Mouse (Mus musculus) olfactory bulb, adult 2 months (tissue): ENCODE measurements at regions not wholly inside any gene's neighbourhood (a gene's known extent, or its start where the extent isn't known, plus 50 kb on each side); places are given as distances from the start of the nearest gene placed in this dataset.

Experiments used
- CTCF ChIP-seq: fragments of 200-500 bp; IDR thresholded peaks from 2 replicates; pipeline ENCODE4 v1.5.1; 2012; ENCODE audit warnings: low read depth, mild to moderate bottlenecking, low read length, moderate library complexity; ENCODE audit not compliant: insufficient read depth
- POLR2A ChIP-seq: fragments of 200-500 bp; IDR thresholded peaks from 2 replicates; pipeline ENCODE4 v1.6.1; 2012; ENCODE audit warnings: mild to moderate bottlenecking, low read depth, low read length, moderate library complexity; ENCODE audit not compliant: insufficient read depth

GRCm38 (mm10) chr8:25306769-25307491 is 482.8 kb upstream of the Adam5 start:
- TF ChIP-seq POLR2A: no peak
- TF ChIP-seq CTCF: no peak
